Mouse (Mus musculus) midbrain, embryonic 16.5 days (tissue): ENCODE results near the gene Fam185a. TPM values are rescaled to one million over a fixed set of nuclear protein-coding genes. Genes with fewer than 3 reads are reported as not detected.

Experiments
- ATAC-seq: fragments of 200-750 bp; cut with Nextera tagmentation; 2 replicates; pipeline ENCODE4 v1.8.0; 2017; ENCODE audit warnings: moderate TSS enrichment
- H3K27ac ChIP-seq: fragments of 300-500 bp; sonication (generic); 2 replicates; pipeline ENCODE4 v1.5.1; 2014; ENCODE audit warnings: mild to moderate bottlenecking, low read length, mixed read lengths
- H3K27me3 ChIP-seq: fragments of 300-500 bp; sonication (generic); 2 replicates; pipeline ENCODE4 v1.6.1; 2014; ENCODE audit warnings: low read depth, low read length, mixed read lengths; ENCODE audit not compliant: control insufficient read depth, insufficient read depth
- H3K36me3 ChIP-seq: fragments of 300-500 bp; sonication (generic); 2 replicates; pipeline ENCODE4 v1.6.1; 2014; ENCODE audit warnings: mild to moderate bottlenecking, low read length, moderate library complexity, mixed read lengths; ENCODE audit not compliant: control insufficient read depth, insufficient read depth
- H3K4me1 ChIP-seq: fragments of 300-500 bp; sonication (generic); 2 replicates; pipeline ENCODE4 v1.6.1; 2014; ENCODE audit warnings: mild to moderate bottlenecking, low read length, mixed read lengths; ENCODE audit not compliant: control insufficient read depth, insufficient read depth
- H3K4me2 ChIP-seq: fragments of 300-500 bp; sonication (generic); 2 replicates; pipeline ENCODE4 v1.6.1; 2014; ENCODE audit warnings: mild to moderate bottlenecking, low read length, mixed read lengths
- H3K4me3 ChIP-seq: fragments of 300-500 bp; sonication (generic); 2 replicates; pipeline ENCODE4 v1.5.1; 2014; ENCODE audit warnings: low read depth, mild to moderate bottlenecking, low read length, moderate library complexity, mixed read lengths
- H3K9ac ChIP-seq: fragments of 300-500 bp; sonication (generic); 2 replicates; pipeline ENCODE4 v1.6.1; 2014; ENCODE audit warnings: low read depth, low read length, mixed read lengths
- H3K9me3 ChIP-seq: fragments of 300-500 bp; sonication (generic); replicated peaks from 2 replicates; pipeline ENCODE4 v1.6.1; 2014; ENCODE audit warnings: mild to moderate bottlenecking, low read length, mixed read lengths; ENCODE audit not compliant: control insufficient read depth, poor library complexity, severe bottlenecking
- WGBS: fragments of 180-500 bp; shearing (Covaris S2); extraction: QIAGEN DNeasy Blood & Tissue Kit; methylation state at CpG from one replicate; pipeline ENCODE4 v1.1.7; 2014; 5-methylcytosine and 5-hydroxymethylcytosine counted together
- polyA plus RNA-seq: library from polyadenylated mRNA; unstranded; fragments of >200 nt; fragmentation: Nextera tagmentation; extraction: Ambion mirVana; gene quantifications from 2 replicates; pipeline ENCODE4 v1.2.1, GENCODE M21; 2015

Fam185a gene
- polyA plus RNA-seq, 1 experiment from 2014 or later, result 11.0 TPM

DNA sequence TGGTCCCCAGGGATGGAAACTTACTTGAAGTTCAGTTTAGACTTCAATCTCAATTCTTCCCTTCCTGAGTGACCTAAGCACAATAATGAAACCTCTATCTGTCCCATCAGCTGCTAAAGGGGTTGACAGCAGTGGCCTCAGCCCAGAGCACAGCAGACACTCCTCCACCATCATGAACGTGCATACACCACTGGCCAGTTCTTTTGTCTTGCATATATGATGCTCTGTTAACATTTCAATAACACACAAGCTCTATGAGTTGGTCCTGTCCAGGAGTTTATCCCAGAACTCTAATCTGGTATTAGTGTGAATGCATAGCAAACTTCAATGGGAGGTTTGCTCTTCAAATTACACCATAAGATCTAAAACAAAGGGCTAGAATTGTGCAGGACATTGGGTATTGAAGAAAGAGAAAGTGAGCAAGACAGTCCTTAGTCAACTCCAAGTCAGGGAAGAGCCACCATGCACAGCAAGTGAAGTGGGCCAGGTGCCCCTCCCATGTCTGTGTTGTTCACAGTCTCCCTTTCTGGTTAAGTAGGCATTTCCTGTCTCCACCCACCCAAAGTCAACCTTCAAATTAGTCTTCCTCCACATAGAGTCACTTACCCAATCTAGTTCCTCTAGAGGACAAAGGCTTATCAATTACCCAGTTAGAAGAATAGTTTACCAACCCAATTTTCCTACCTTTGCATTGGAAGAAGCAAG, 10.5 kb upstream of the Fam185a start:
- Histone ChIP-seq H3K27me3 (no peaks in the 10 kb centered on the region), H3K4me2 (no peak overlapping the region), H3K9ac (no peak overlapping the region), H3K9me3 (no peaks in the 10 kb centered on the region), H3K36me3 (no peaks in the 10 kb centered on the region), H3K4me3 (no peak overlapping the region), H3K4me1 (no peaks in the 10 kb centered on the region), H3K27ac (no peak overlapping the region)
- ATAC-seq, result no peak
- WGBS, result 62% methylated on average over 1 of the region's 1 CpGs

DNA sequence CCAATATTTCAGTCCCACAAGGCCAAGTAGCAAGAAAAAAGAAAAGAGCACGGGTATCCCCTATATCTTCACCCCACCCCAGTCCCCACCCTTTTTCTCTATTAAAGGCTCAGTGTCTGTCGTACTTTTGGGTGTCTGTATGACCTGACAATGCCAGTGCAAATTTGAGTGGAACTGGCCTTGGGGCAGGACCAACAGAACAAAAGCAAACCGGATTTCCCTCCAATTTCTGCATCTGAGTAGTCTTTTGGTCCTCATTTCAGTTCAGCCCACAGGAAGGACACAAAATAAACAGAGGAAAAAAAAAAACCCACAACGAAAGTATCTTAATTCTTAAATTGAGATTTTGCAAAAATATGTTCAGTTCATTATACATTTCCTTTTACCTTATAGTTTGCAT, 6.1 kb upstream of the Fam185a start:
- Histone ChIP-seq H3K27me3 (no peaks in the 10 kb centered on the region), H3K4me1 (no peaks in the 10 kb centered on the region), H3K9me3 (no peaks in the 10 kb centered on the region), H3K4me3 (no peak overlapping the region), H3K36me3 (no peaks in the 10 kb centered on the region), H3K9ac (no peak overlapping the region), H3K27ac (no peak overlapping the region), H3K4me2 (no peak overlapping the region)
- 75% methylated on average over 4 of the region's 4 CpGs for WGBS
- no peak for ATAC-seq

GRCm38 (mm10) chr5:21420609-21421008, 4.1 kb upstream of the Fam185a start:
- ATAC-seq, result no peak
- WGBS, result 28% methylated on average over 1 of the region's 1 CpGs
- Histone ChIP-seq H3K36me3 (no peaks in the 10 kb centered on the region), H3K4me2 (no peak overlapping the region), H3K27me3 (no peaks in the 10 kb centered on the region), H3K9ac (no peak overlapping the region), H3K4me3 (no peak overlapping the region), H3K9me3 (no peaks in the 10 kb centered on the region), H3K27ac (no peak overlapping the region), H3K4me1 (peaks cover 2% of the 10 kb centered on the region)

DNA sequence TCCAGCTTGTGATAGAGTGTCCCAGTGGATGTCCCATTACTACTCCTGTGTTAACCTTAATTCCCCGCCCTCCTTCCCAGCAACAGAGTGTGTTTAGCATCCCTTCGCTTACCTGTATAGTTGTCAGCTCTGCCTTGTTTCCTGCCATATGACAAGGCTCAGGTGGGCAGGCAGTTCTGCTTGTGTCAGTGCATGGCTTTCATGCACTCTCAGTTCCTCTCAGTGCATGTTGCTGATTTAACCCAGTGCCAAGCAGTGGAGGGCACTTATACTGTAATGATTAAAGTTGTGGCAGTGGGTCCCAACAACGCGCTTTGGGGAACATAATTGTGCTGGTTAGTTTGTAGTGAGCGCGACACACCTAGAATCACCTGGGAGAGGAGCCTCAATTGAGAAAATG, 1.9 kb downstream of the Fam185a start:
- no peak for ATAC-seq
- H3K27ac ChIP-seq, result no peak overlapping the region
- no peak overlapping the region for H3K9ac ChIP-seq
- WGBS, result 96% methylated on average over 6 of the region's 6 CpGs
- no peaks in the 10 kb centered on the region for H3K9me3 ChIP-seq
- no peak overlapping the region for H3K4me2 ChIP-seq
- no peaks in the 10 kb centered on the region for H3K36me3 ChIP-seq
- no peak overlapping the region for H3K4me3 ChIP-seq
- no peaks in the 10 kb centered on the region for H3K27me3 ChIP-seq
- H3K4me1 ChIP-seq, result peaks cover 13% of the 10 kb centered on the region

DNA sequence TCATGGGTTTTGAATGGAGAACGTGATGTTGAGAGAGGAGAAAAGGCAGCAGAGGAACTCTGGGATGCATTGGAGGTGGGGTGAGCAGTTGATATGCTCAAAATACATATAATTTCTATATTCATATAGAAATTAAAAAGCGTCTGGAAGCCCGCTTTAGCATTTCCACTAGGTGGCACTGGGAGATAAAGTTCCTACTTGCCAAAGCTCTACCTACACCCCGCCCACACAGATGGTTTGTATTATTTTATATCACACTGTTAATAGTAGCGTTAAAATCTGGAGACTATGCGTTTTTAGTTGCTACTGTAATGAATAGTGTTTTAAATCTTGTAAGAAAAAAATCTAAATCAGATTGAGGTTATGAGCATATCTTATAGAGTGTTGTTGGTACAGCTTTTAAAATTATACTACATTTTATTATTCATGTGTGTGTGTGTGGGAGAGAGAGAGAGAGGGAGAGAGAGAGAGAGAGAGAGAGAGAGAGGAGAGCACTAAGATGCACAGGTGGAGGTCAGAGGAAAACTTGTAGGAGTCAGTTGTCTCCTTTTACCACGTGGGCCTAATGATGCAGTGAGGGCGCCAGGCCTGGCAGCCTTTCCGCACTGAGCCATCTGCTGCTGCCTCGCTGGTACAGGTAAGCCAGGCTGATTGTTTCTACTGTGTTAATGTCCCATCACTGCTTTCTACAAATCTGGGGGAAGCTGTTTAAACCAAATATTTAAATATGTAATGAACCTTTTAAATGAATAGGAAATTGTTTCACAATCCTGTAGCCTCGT, 9.6 kb downstream of the Fam185a start:
- Histone ChIP-seq H3K4me2 (no peak overlapping the region), H3K4me1 (no peaks in the 10 kb centered on the region), H3K9ac (no peak overlapping the region), H3K27ac (no peak overlapping the region), H3K4me3 (no peak overlapping the region), H3K36me3 (no peaks in the 10 kb centered on the region), H3K9me3 (no peaks in the 10 kb centered on the region), H3K27me3 (no peaks in the 10 kb centered on the region)
- ATAC-seq, result peak; percentile 70
- WGBS, result 78% methylated on average over 11 of the region's 11 CpGs

- 24% methylated on average over 8 of the region's 8 CpGs for WGBS
- ATAC-seq, result no peak
- H3K9me3 ChIP-seq, result no peaks in the 10 kb centered on the region
- H3K4me3 ChIP-seq, result no peak overlapping the region
- H3K36me3 ChIP-seq, result no peaks in the 10 kb centered on the region
- no peak overlapping the region for H3K4me2 ChIP-seq
- no peaks in the 10 kb centered on the region for H3K27me3 ChIP-seq
- no peak overlapping the region for H3K9ac ChIP-seq
- H3K4me1 ChIP-seq, result no peaks in the 10 kb centered on the region
- no peak overlapping the region for H3K27ac ChIP-seq
Measured at GRCm38 (mm10) chr5:21436471-21436975, 11.8 kb downstream of the Fam185a start.

DNA sequence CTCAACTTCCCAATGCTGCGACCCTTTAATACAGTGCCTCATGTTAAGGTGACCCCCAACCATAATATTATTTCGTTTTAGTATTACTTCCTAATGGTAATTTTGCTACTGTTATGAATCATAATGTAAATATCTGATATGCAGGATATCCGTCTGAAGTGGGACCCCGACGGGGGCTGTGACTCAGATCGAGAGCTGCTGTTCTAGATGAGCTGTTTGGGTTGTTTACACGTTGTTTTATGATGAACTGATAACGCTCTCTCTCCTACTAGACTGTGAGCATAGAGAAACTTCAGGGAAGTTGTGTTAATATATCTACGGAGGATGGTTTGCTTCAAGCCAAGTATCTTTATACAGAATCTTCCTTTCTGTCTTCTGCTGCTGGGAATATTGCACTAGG, 13.7 kb downstream of the Fam185a start:
- no peak for ATAC-seq
- Histone ChIP-seq H3K4me2 (no peak overlapping the region), H3K4me3 (no peak overlapping the region), H3K4me1 (no peaks in the 10 kb centered on the region), H3K27me3 (no peaks in the 10 kb centered on the region), H3K27ac (no peak overlapping the region), H3K36me3 (no peaks in the 10 kb centered on the region), H3K9me3 (no peaks in the 10 kb centered on the region), H3K9ac (no peak overlapping the region)
- WGBS, result 95% methylated on average over 9 of the region's 9 CpGs

DNA sequence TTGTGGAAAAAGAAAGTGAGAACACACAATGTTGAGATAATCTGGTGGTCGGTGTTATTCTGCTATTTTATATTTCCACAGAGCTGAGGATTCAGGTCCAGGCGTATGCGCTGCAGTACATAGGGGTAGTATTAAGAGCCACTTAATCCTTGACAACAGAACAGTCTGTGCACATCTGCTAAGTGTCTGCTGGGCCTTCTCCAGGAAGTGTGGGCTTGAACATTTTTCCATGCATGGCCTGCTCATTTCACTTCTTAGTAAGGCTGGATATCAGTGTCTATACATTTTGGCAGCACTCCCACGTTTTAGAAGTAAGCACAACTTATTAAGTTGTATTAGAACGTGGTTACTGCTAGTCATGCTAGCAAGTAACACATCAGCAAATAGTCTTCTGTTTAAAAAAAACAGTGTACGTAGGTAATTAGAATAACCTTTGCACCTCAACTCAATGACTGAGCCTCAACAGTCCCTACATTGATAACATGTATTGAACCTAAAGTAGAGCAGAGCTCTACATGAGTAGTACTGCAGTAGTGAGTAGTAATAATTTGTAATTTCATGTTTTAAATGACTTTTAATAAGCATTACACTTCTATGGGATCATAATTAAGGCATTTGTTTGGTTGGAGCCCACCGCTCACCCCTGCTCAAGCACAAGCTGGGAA, 14.8 kb downstream of the Fam185a start:
- H3K27me3 ChIP-seq, result no peaks in the 10 kb centered on the region
- H3K4me2 ChIP-seq, result no peak overlapping the region
- H3K4me3 ChIP-seq, result no peak overlapping the region
- WGBS, result 91% methylated on average over 7 of the region's 7 CpGs
- ATAC-seq, result no peak
- no peaks in the 10 kb centered on the region for H3K9me3 ChIP-seq
- no peaks in the 10 kb centered on the region for H3K36me3 ChIP-seq
- H3K4me1 ChIP-seq, result no peaks in the 10 kb centered on the region
- no peak overlapping the region for H3K9ac ChIP-seq
- H3K27ac ChIP-seq, result no peak overlapping the region
